Mouse (Mus musculus): ENCODE results near the gene Tigd2.

The Tigd2 gene

GRCm38 (mm10) chr6:59255909-59256308, 47.2 kb downstream of the Tigd2 start:
- no peak for DNase-seq (ENCODE audit: low spot score in 2 of 2)
